Mouse (Mus musculus) liver, postnatal 0 days (tissue): ENCODE results near the gene Cd93.

Experiments
- CTCF ChIP-seq: sonication (generic); IDR thresholded peaks from 2 replicates; pipeline ENCODE4 v1.5.1; 2016; ENCODE audit warnings: antibody characterized with exemption, low read depth
- EP300 ChIP-seq: IDR thresholded peaks from 2 replicates; pipeline ENCODE4 v1.6.1; 2016; ENCODE audit warnings: antibody characterized with exemption, low read depth, mild to moderate bottlenecking

GRCm38 (mm10) chr2:148406971-148407869 is 36.1 kb downstream of the Cd93 start:
- TF ChIP-seq CTCF (no peak), EP300 (no peak)
